Mouse (Mus musculus) heart, embryonic 14.5 days (tissue): Measurements from ENCODE around the gene Fkbp3. TPM values are rescaled to one million over a fixed set of nuclear protein-coding genes. Genes with fewer than 3 reads are reported as not detected.

Experiments used
- ATAC-seq: fragments of 200-750 bp; cut with Nextera tagmentation; 2 replicates; pipeline ENCODE4 v1.8.0; 2017; ENCODE audit warnings: low read depth, moderate TSS enrichment; ENCODE audit not compliant: insufficient number of reproducible peaks, insufficient read depth, low FRiP score
- H3K27ac ChIP-seq, 2 experiments: fragments of 200-500 bp in 1 of 2; fragments of 300-500 bp in 1 of 2; sonication (generic) in 1 of 2; replicated peaks in 1 of 2; 2 replicates each; pipeline ENCODE4 v1.5.1; 2012 to 2014; ENCODE audit warnings: low read depth in 2 of 2, low read length in 2 of 2, control low read depth in 1 of 2, mild to moderate bottlenecking in 1 of 2, mixed read lengths in 1 of 2; ENCODE audit not compliant: control insufficient read depth in 1 of 2, insufficient read depth in 1 of 2
- H3K27me3 ChIP-seq: fragments of 300-500 bp; sonication (generic); 2 replicates; pipeline ENCODE4 v1.6.1; 2014; ENCODE audit warnings: mild to moderate bottlenecking, low read length, control low read depth; ENCODE audit not compliant: control insufficient read depth, insufficient read depth
- H3K36me3 ChIP-seq: fragments of 300-500 bp; sonication (generic); 2 replicates; pipeline ENCODE4 v1.6.1; 2014; ENCODE audit warnings: mild to moderate bottlenecking, control low read depth, low read length, mixed read lengths; ENCODE audit not compliant: control insufficient read depth, insufficient read depth
- H3K4me1 ChIP-seq, 2 experiments: fragments of 200-500 bp in 1 of 2; fragments of 300-500 bp in 1 of 2; sonication (generic) in 1 of 2; 2 replicates each; pipeline ENCODE4 v1.6.1; 2012 to 2014; ENCODE audit warnings: low read length in 2 of 2, control low read depth in 1 of 2, mixed read lengths in 1 of 2; ENCODE audit not compliant: control insufficient read depth in 2 of 2, insufficient read depth in 2 of 2
- H3K4me2 ChIP-seq: fragments of 300-500 bp; sonication (generic); 2 replicates; pipeline ENCODE4 v1.6.1; 2014; ENCODE audit warnings: mild to moderate bottlenecking, low read length
- H3K4me3 ChIP-seq, 2 experiments: fragments of 200-500 bp in 1 of 2; fragments of 300-500 bp in 1 of 2; sonication (generic) in 1 of 2; 2 replicates each; pipeline ENCODE4 v1.5.1; 2012 to 2014; ENCODE audit warnings: low read length in 2 of 2, mild to moderate bottlenecking in 2 of 2, control low read depth in 1 of 2, low read depth in 1 of 2, moderate library complexity in 1 of 2; ENCODE audit not compliant: control insufficient read depth in 1 of 2, insufficient read depth in 1 of 2
- H3K9ac ChIP-seq: fragments of 300-500 bp; sonication (generic); 2 replicates; pipeline ENCODE4 v1.6.1; 2014; ENCODE audit warnings: mild to moderate bottlenecking, low read length
- H3K9me3 ChIP-seq: fragments of 300-500 bp; sonication (generic); 2 replicates; pipeline ENCODE4 v1.6.1; 2016; ENCODE audit warnings: low read length, control low read depth; ENCODE audit not compliant: control insufficient read depth
- WGBS: fragments of 180-500 bp; shearing (Covaris S2); extraction: QIAGEN DNeasy Blood & Tissue Kit; methylation state at CpG from one replicate; pipeline ENCODE4 v1.1.7; 2014; 5-methylcytosine and 5-hydroxymethylcytosine counted together
- polyA plus RNA-seq: library from polyadenylated mRNA; unstranded; fragments of >200 nt; fragmentation: Nextera tagmentation; extraction: Ambion mirVana; gene quantifications from 2 replicates; pipeline ENCODE4 v1.2.1, GENCODE M21; 2014

Gene Fkbp3
- polyA plus RNA-seq, 1 experiment from 2014 or later, result 492 TPM

DNA sequence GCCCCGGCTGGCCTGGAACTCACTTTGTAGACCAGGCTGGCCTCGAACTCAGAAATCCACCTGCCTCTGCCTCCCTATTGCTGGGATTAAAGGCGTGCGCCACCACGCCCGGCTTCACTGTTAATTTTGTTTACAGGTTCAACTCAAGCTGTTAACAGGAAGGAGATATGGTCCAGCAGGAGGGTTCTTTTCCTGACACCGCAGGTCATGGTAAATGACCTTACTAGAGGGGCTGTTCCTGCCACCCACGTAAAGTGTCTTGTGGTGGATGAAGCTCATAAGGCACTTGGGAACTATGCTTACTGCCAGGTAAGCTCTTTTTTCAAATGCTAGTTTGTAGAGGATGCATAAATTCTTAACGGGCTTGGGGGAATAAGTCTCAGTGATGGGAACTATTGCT is 3.1 kb upstream of the Fkbp3 start:
- H3K9ac ChIP-seq, result peak overlapping the region; percentile 81
- no peaks in the 10 kb centered on the region for H3K27me3 ChIP-seq
- no peak for ATAC-seq
- no peaks in the 10 kb centered on the region for H3K9me3 ChIP-seq
- H3K36me3 ChIP-seq, result peaks cover 18% of the 10 kb centered on the region
- H3K4me3 ChIP-seq, result peak overlapping the region in 1 of 2 experiments; percentile 79; a peak in 1 of 4 replicates
- H3K4me1 ChIP-seq, result peaks cover 4 to 18% of the 10 kb centered on the region in 2 experiments; a peak in 3 of 4 replicates
- H3K4me2 ChIP-seq, result peak overlapping the region; percentile 90
- 75% methylated on average over 8 of the region's 9 CpGs for WGBS
- H3K27ac ChIP-seq, result no peak overlapping the region

DNA sequence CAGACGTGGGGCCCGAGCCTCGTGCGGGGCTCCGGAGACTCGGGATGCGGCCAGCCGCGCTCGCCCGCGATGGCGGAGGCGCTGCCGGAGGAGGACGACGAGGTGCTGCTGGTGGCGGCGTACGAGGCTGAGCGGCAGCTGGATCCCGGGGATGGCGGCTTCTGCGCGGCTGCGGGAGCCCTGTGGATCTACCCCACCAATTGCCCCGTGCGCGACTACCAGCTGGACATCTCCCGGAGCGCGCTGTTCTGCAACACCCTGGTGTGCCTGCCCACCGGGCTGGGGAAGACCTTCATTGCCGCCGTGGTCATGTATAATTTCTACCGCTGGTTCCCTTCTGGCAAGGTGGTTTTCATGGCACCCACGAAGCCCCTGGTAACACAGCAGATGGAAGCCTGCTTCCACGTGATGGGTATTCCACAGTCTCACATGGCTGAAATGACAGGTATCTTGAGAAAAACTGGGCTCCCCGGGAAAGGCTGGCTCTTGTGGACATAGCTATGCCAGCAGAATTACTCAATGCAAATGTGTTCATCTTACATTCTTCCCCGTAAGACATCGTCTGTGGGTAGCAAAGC is 2.0 kb upstream of the Fkbp3 start:
- WGBS, result under 1% methylated on average over 40 of the region's 41 CpGs

DNA sequence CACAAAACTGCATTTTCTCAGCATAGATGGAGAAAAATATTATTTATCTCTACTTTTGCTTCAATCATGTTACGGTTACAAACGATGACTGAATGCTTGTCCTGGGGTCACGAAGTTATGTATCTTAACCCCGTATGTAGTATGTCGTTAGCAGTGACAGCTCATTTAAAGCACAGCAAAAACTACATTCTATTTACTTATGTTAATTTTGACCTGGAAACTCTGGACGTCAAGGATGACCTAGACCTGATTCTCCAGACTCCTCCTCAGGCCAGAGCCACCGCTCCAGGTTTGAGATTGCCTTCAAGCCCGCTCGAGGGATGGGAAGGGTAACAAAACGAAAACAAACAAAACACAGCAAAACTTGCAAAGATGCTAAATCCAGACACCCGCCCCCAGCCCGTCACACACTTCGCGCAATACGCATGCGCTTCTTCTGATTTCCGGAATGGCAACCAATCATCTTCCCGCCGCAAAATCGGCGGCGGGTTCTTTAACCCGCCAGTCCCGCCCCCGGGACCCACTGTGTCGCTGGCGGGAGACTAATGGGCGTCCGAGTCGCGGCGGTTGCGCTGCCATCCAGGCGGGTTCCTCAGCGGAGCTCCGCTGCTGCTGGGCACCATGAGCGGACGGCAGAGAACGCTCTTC is 1.4 kb upstream of the Fkbp3 start, which contains the start of gene Fancm:
Gene Fancm, plus strand, starts transcription at position 519 of the 648 bp plus-strand sequence.
- Histone ChIP-seq H3K27ac (peak within 1 kb of the TSS; percentile 67 to 92), H3K27me3 (no peaks in the 10 kb centered on the region), H3K4me2 (peak within 1 kb of the TSS; percentile 90), H3K36me3 (peaks cover 18% of the 10 kb centered on the region), H3K9ac (peak within 1 kb of the TSS; percentile 81), H3K4me1 (peaks cover 6 to 18% of the 10 kb centered on the region in 2 experiments; a peak in 3 of 4 replicates), H3K9me3 (no peaks in the 10 kb centered on the region), H3K4me3 (peak within 1 kb of the TSS; percentile 79)
- peak; percentile 24 for ATAC-seq
- WGBS, result 2% methylated on average over 39 of the region's 39 CpGs

More for the DNA sequence above, 2.0 kb upstream of the Fkbp3 start:
- H3K36me3 ChIP-seq, result peaks cover 20% of the 10 kb centered on the region
- peaks cover 6 to 18% of the 10 kb centered on the region in 2 experiments; a peak in 3 of 4 replicates for H3K4me1 ChIP-seq
- peak overlapping the region; percentile 67 to 92 for H3K27ac ChIP-seq
- no peaks in the 10 kb centered on the region for H3K27me3 ChIP-seq
- peak overlapping the region; percentile 90 for H3K4me2 ChIP-seq
- no peaks in the 10 kb centered on the region for H3K9me3 ChIP-seq
- H3K9ac ChIP-seq, result peak overlapping the region; percentile 81
- ATAC-seq, result no peak
- H3K4me3 ChIP-seq, result peak overlapping the region; percentile 79

DNA sequence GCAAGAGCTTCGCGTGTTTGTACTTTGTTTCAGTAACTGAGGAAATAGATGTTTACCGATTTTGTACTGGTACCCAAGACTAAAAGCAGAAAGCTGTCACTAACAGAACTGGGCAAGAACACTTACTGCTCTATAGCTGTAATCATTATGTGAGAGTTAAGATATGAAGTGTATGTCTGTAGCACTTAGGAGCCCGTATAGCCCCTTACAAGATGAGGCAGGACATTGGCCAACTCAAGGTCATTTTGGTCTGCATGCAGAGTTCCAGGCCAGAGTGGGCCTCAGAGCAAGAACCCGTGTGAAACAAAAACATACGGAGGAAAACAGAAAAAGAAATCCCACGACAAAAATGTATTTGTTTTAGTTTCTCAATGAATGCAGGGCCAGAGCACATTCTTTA is 844 bp upstream of the Fkbp3 start:
- H3K27me3 ChIP-seq, result no peaks in the 10 kb centered on the region
- peak overlapping the region in 1 of 2 experiments; percentile 79; a peak in 2 of 4 replicates for H3K4me3 ChIP-seq
- no peaks in the 10 kb centered on the region for H3K9me3 ChIP-seq
- WGBS, result 35% methylated on average over 7 of the region's 7 CpGs
- peak overlapping the region; percentile 81 for H3K9ac ChIP-seq
- peaks cover 6 to 18% of the 10 kb centered on the region in 2 experiments; a peak in 3 of 4 replicates for H3K4me1 ChIP-seq
- H3K4me2 ChIP-seq, result peak overlapping the region; percentile 90
- H3K36me3 ChIP-seq, result peaks cover 13% of the 10 kb centered on the region
- no peak for ATAC-seq
- H3K27ac ChIP-seq, result peak overlapping the region; percentile 5 to 92; a peak in 3 of 4 replicates

DNA sequence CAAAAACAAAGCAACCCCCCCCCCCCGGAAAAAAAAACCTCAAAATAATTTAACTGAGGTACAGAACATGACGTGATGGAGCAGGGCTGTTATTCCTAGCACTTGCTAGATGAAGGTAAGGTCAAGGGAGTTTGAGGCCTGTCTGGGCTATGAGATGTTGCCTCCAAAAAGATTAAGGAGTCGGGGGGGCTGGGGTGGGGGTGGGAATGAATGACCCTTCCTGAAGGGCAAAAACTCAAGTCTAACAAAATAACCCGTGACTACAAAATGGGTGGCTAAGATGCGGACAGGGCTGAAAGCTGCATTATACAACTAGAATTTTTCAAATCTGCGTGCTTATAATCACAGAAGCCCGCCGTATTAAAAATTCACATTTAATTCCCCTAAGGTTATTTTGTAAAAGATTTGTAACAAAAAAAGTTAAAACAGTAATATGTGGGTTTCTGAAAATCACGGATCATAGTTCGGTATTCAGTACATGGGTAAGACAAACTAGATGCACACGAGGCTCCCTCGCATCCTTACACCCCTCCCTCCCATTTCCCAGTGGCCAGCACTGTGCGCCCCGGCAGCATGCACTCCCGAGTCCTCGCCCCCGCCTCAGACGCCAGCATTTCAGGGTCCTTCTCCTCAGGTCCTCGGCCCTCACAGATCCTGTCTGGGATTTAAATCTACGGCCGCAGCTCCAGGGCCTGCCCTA is 746 bp downstream of the Fkbp3 start:
- H3K27me3 ChIP-seq, result no peaks in the 10 kb centered on the region
- peak overlapping the region; percentile 92 to 93 for H3K27ac ChIP-seq
- WGBS, result 4% methylated on average over 21 of the region's 21 CpGs
- H3K4me1 ChIP-seq, result peaks cover 6 to 26% of the 10 kb centered on the region in 2 experiments; a peak in 3 of 4 replicates
- H3K4me3 ChIP-seq, result peak overlapping the region; percentile 77 to 79
- H3K4me2 ChIP-seq, result peak overlapping the region; percentile 90
- H3K9me3 ChIP-seq, result no peaks in the 10 kb centered on the region
- peak overlapping the region; percentile 88 for H3K9ac ChIP-seq
- H3K36me3 ChIP-seq, result peaks cover 26% of the 10 kb centered on the region
- peak; percentile 60 for ATAC-seq

DNA sequence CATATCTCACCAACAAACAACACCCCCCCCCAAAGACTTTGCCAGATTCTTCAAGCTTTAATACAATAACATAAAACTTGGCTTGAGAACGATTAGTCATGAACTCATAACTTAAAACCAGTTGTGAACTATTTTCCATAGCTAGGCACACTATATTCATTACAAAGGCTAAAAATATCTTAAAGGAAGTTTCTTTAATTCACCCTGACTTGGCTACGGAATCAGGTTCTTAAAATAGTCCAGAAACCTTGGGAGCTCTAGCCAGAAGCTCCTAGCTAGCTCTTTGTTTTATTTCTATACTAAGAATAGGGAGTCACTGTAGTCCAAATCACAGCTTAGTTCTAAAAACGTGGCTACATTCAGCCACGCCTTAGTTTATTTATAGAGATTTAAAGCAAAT is 5.4 kb downstream of the Fkbp3 start:
- Histone ChIP-seq H3K9ac (0 out of 2 replicates have a peak overlapping the region, but pooled peaks have one; percentile 10), H3K9me3 (no peaks in the 10 kb centered on the region), H3K27ac (peak overlapping the region; percentile 72 to 80), H3K36me3 (peaks cover 66% of the 10 kb centered on the region), H3K4me1 (peaks cover 2 to 8% of the 10 kb centered on the region in 2 experiments; a peak in 3 of 4 replicates), H3K27me3 (no peaks in the 10 kb centered on the region), H3K4me3 (no peak overlapping the region), H3K4me2 (peak overlapping the region; percentile 23; the same call in 1 of the 2 replicates)
- ATAC-seq, result no peak
- 18% methylated on average over 4 of the region's 4 CpGs for WGBS

DNA sequence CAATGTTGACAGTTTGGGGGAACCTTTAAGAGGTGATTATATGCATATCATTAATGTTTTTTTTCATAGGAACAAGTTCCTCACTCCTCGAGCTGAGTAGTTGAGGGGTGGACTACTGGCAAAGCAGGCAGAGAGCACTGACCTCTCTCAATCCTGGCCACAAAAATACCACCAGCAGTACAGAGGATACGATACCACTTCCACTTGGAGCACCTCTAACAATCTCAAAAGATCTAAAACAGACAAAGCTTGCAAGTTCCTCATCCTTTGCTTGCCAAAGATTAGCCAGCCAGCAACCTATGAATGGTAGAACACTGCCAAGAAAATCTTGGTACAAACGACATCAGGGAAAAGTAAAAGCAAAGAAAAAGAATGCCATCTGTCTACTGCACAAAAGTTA is 7.6 kb downstream of the Fkbp3 start:
- Histone ChIP-seq H3K9me3 (no peaks in the 10 kb centered on the region), H3K27ac (no peak overlapping the region), H3K4me2 (no peak overlapping the region), H3K36me3 (peaks cover 80% of the 10 kb centered on the region), H3K4me1 (peaks cover 0 to 8% of the 10 kb centered on the region in 2 experiments; a peak in 2 of 4 replicates), H3K9ac (no peak overlapping the region), H3K27me3 (no peaks in the 10 kb centered on the region), H3K4me3 (no peak overlapping the region)
- no peak for ATAC-seq
- 60% methylated on average over 3 of the region's 3 CpGs for WGBS
